Mouse (Mus musculus): ENCODE data around the gene Slit2.

Gene Slit2

GRCm38 (mm10) chr5:48050637-48051314, 67.8 kb downstream of the Slit2 start:
- no peak for DNase-seq (ENCODE audit: low read depth, low spot score)

GRCm38 (mm10) chr5:48058612-48059011, 75.7 kb downstream of the Slit2 start:
- no peak for DNase-seq (ENCODE audit: low read depth, low spot score)

GRCm38 (mm10) chr5:48060715-48061114, 77.8 kb downstream of the Slit2 start:
- DNase-seq (ENCODE audit: low read depth, low spot score) = no peak

GRCm38 (mm10) chr5:48078730-48079129, 95.8 kb downstream of the Slit2 start:
- DNase-seq (ENCODE audit: low read depth, low spot score) = no peak

- DNase-seq (ENCODE audit: low read depth, low spot score) = no peak
These were observed 98.4 kb downstream of the Slit2 start for GRCm38 (mm10) chr5:48081223-48081881.

GRCm38 (mm10) chr5:48113400-48113799, 130.5 kb downstream of the Slit2 start:
- DNase-seq (ENCODE audit: low read depth, low spot score) = no peak

GRCm38 (mm10) chr5:48114969-48115537, 132.1 kb downstream of the Slit2 start:
- DNase-seq (ENCODE audit: low read depth, low spot score) = no peak

- DNase-seq (ENCODE audit: low read depth, low spot score) = no peak
These were observed 139.7 kb downstream of the Slit2 start for GRCm38 (mm10) chr5:48122651-48123050.

- peak; percentile 19 for DNase-seq (ENCODE audit: low read depth, low spot score)
These were observed 143.0 kb downstream of the Slit2 start for GRCm38 (mm10) chr5:48125770-48126423.

- DNase-seq (ENCODE audit: low read depth, low spot score) = no peak
These were observed 147.0 kb downstream of the Slit2 start for GRCm38 (mm10) chr5:48129981-48130380.

- no peak for DNase-seq (ENCODE audit: low read depth, low spot score)
These were observed 153.6 kb downstream of the Slit2 start for GRCm38 (mm10) chr5:48136571-48136970.

- no peak for DNase-seq (ENCODE audit: low read depth, low spot score)
These were observed 156.0 kb downstream of the Slit2 start for GRCm38 (mm10) chr5:48138849-48139487.

- DNase-seq (ENCODE audit: low read depth, low spot score) = no peak
These were observed 156.5 kb downstream of the Slit2 start for GRCm38 (mm10) chr5:48139488-48139862.

- no peak for DNase-seq (ENCODE audit: low read depth, low spot score)
These were observed 163.1 kb downstream of the Slit2 start for GRCm38 (mm10) chr5:48146082-48146481.

GRCm38 (mm10) chr5:48160829-48161228, 177.9 kb downstream of the Slit2 start:
- no peak for DNase-seq (ENCODE audit: low read depth, low spot score)

GRCm38 (mm10) chr5:48181646-48182302, 198.8 kb downstream of the Slit2 start:
- DNase-seq (ENCODE audit: low read depth, low spot score) = no peak

- no peak for DNase-seq (ENCODE audit: low read depth, low spot score)
These were observed 201.4 kb downstream of the Slit2 start for GRCm38 (mm10) chr5:48184358-48184757.

- no peak for DNase-seq (ENCODE audit: low read depth, low spot score)
These were observed 204.9 kb downstream of the Slit2 start for GRCm38 (mm10) chr5:48187819-48188218.

GRCm38 (mm10) chr5:48199380-48199779, 216.4 kb downstream of the Slit2 start:
- no peak for DNase-seq (ENCODE audit: low read depth, low spot score)

GRCm38 (mm10) chr5:48215248-48215647, 232.3 kb downstream of the Slit2 start:
- no peak for DNase-seq (ENCODE audit: low read depth, low spot score)

GRCm38 (mm10) chr5:48219624-48220155, 236.8 kb downstream of the Slit2 start:
- no peak for DNase-seq (ENCODE audit: low read depth, low spot score)
